Mouse (Mus musculus) heart, postnatal 0 days (tissue): ENCODE measurements around the gene Wbp1l. TPM values are rescaled to one million over a fixed set of nuclear protein-coding genes. Genes with fewer than 3 reads are reported as not detected.

Source experiments
- ATAC-seq: fragments of 200-750 bp; cut with Nextera tagmentation; 2 replicates; pipeline ENCODE4 v1.8.0; 2017; ENCODE audit warnings: low read depth, moderate number of reproducible peaks, moderate library complexity; ENCODE audit not compliant: insufficient read depth
- DNase-seq: peaks from one replicate; pipeline ENCODE4 v3.0.0-alpha.2; 2016; ENCODE audit warnings: low spot score
- H3K27ac ChIP-seq: fragments of 300-500 bp; sonication (generic); 2 replicates; pipeline ENCODE4 v1.5.1; 2014; ENCODE audit warnings: low read depth, mild to moderate bottlenecking
- H3K27me3 ChIP-seq: fragments of 300-500 bp; sonication (generic); 2 replicates; pipeline ENCODE4 v1.6.1; 2014; ENCODE audit warnings: low read length, mixed read lengths; ENCODE audit not compliant: control insufficient read depth, insufficient read depth
- H3K36me3 ChIP-seq: fragments of 300-500 bp; sonication (generic); replicated peaks from 2 replicates; pipeline ENCODE4 v1.6.1; 2014; ENCODE audit warnings: low read length, mixed read lengths; ENCODE audit not compliant: control insufficient read depth, insufficient read depth
- H3K4me1 ChIP-seq: fragments of 300-500 bp; sonication (generic); 2 replicates; pipeline ENCODE4 v1.6.1; 2014; ENCODE audit warnings: antibody characterized with exemption; ENCODE audit not compliant: control insufficient read depth, insufficient read depth
- H3K4me2 ChIP-seq: fragments of 300-500 bp; sonication (generic); 2 replicates; pipeline ENCODE4 v1.6.1; 2014; ENCODE audit warnings: low read depth, mild to moderate bottlenecking, low read length, moderate library complexity
- H3K4me3 ChIP-seq: fragments of 300-500 bp; sonication (generic); 2 replicates; pipeline ENCODE4 v1.5.1; 2014; ENCODE audit warnings: low read depth, low read length
- H3K9ac ChIP-seq: fragments of 300-500 bp; sonication (generic); replicated peaks from 2 replicates; pipeline ENCODE4 v1.6.1; 2014; ENCODE audit warnings: low read depth, low read length, mixed read lengths
- H3K9me3 ChIP-seq: fragments of 300-500 bp; sonication (generic); replicated peaks from 2 replicates; pipeline ENCODE4 v1.6.1; 2016; ENCODE audit warnings: low read length; ENCODE audit not compliant: control insufficient read depth
- CTCF ChIP-seq: IDR thresholded peaks from 2 replicates; pipeline ENCODE4 v1.5.1; 2016; ENCODE audit warnings: antibody characterized with exemption, control low read depth, low read depth
- EP300 ChIP-seq: IDR thresholded peaks from 2 replicates; pipeline ENCODE4 v1.6.1; 2016; ENCODE audit warnings: antibody characterized with exemption, low read depth
- WGBS: fragments of 180-500 bp; shearing (Covaris S2); extraction: QIAGEN DNeasy Blood & Tissue Kit; methylation state at CpG from one replicate; pipeline ENCODE4 v1.1.7; 2014; 5-methylcytosine and 5-hydroxymethylcytosine counted together
- polyA plus RNA-seq: library from polyadenylated mRNA; unstranded; fragments of >200 nt; fragmentation: Nextera tagmentation; extraction: Ambion mirVana; gene quantifications from 2 replicates; pipeline ENCODE4 v1.2.1, GENCODE M21; 2015
- total RNA-seq: library from RNA; depleted of rRNA; stranded (reverse); fragments of >200 nt; gene quantifications from 2 replicates; pipeline ENCODE4 v1.2.3, GENCODE M21; 2014; ENCODE audit warnings: low replicate concordance

The Wbp1l gene
- total and polyA plus RNA-seq, 2 experiments from 2014 or later = 36.4 to 89.7 TPM

GRCm38 (mm10) chr19:46653616-46654235, 54.8 kb downstream of the Wbp1l start:
- H3K9ac ChIP-seq = no peak overlapping the region
- 91% methylated on average over 14 of the region's 14 CpGs for WGBS
- H3K4me1 ChIP-seq = no peaks in the 10 kb centered on the region
- H3K4me3 ChIP-seq = no peak overlapping the region
- H3K27ac ChIP-seq = peak overlapping the region; percentile 39; the same call in 1 of the 2 replicates
- H3K9me3 ChIP-seq = no peaks in the 10 kb centered on the region
- no peaks in the 10 kb centered on the region for H3K27me3 ChIP-seq
- ATAC-seq (no peak), DNase-seq (no peak)
- no peak for TF ChIP-seq EP300
- TF ChIP-seq CTCF = no peak
- peaks cover 67% of the 10 kb centered on the region for H3K36me3 ChIP-seq
- no peak overlapping the region for H3K4me2 ChIP-seq

DNA sequence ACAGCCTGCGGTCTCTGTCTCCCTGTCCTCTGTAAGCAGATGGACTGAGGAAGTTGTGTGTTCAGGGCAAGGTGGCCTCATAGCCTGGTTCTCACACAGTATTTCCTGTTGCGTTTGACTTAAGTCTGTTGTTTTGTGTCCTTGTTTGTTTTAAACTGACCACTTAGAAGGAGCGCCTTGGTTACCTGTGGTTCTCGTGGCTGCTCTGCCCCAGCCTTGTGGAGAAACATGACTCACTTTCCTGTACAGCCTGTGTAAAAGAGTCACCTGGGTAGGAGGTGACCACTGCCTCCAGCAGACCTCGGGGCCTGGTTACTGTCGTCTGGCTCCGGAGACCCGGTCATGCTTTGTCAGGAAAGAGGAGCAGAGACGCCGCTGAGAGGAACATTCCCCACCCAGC, 56.7 kb downstream of the Wbp1l start:
- Histone ChIP-seq H3K27me3 (no peaks in the 10 kb centered on the region), H3K4me3 (no peak overlapping the region), H3K27ac (no peak overlapping the region), H3K4me1 (no peaks in the 10 kb centered on the region), H3K9me3 (no peaks in the 10 kb centered on the region), H3K4me2 (no peak overlapping the region), H3K9ac (no peak overlapping the region), H3K36me3 (peaks cover 54% of the 10 kb centered on the region)
- TF ChIP-seq CTCF (no peak), EP300 (no peak)
- ATAC-seq = no peak
- 77% methylated on average over 10 of the region's 10 CpGs for WGBS
- DNase-seq = no peak

GRCm38 (mm10) chr19:46656151-46656840, 57.4 kb downstream of the Wbp1l start:
- WGBS = 78% methylated on average over 21 of the region's 21 CpGs
- Histone ChIP-seq H3K36me3 (peaks cover 54% of the 10 kb centered on the region), H3K27me3 (no peaks in the 10 kb centered on the region), H3K4me1 (no peaks in the 10 kb centered on the region), H3K9me3 (no peaks in the 10 kb centered on the region), H3K9ac (no peak overlapping the region), H3K4me2 (no peak overlapping the region), H3K4me3 (no peak overlapping the region), H3K27ac (no peak overlapping the region)
- no peak for DNase-seq
- TF ChIP-seq CTCF (no peak), EP300 (no peak)
- ATAC-seq = no peak

- TF ChIP-seq EP300 (no peak), CTCF (peak; percentile 40)
- H3K27ac ChIP-seq = no peak overlapping the region
- no peak overlapping the region for H3K4me3 ChIP-seq
- ATAC-seq (no peak), DNase-seq (no peak)
- H3K9ac ChIP-seq = no peak overlapping the region
- WGBS = 89% methylated on average over 3 of the region's 3 CpGs
- no peak overlapping the region for H3K4me2 ChIP-seq
- H3K9me3 ChIP-seq = no peaks in the 10 kb centered on the region
- H3K27me3 ChIP-seq = no peaks in the 10 kb centered on the region
- H3K36me3 ChIP-seq = peaks cover 44% of the 10 kb centered on the region
- H3K4me1 ChIP-seq = no peaks in the 10 kb centered on the region
Measured at GRCm38 (mm10) chr19:46657339-46658020, 58.6 kb downstream of the Wbp1l start.

- Histone ChIP-seq H3K27ac (no peak overlapping the region), H3K9ac (no peak overlapping the region), H3K4me2 (no peak overlapping the region), H3K27me3 (no peaks in the 10 kb centered on the region), H3K36me3 (peaks cover 38% of the 10 kb centered on the region), H3K9me3 (no peaks in the 10 kb centered on the region), H3K4me1 (no peaks in the 10 kb centered on the region), H3K4me3 (no peak overlapping the region)
- DNase-seq (no peak), ATAC-seq (no peak)
- no peak for TF ChIP-seq CTCF
- no peak for TF ChIP-seq EP300
- 99% methylated on average over 7 of the region's 7 CpGs for WGBS
Measured at GRCm38 (mm10) chr19:46658348-46658747, 59.5 kb downstream of the Wbp1l start.
